Mouse (Mus musculus) urinary bladder, postnatal 4 days (tissue): ENCODE data around the gene Pmvk.
A peak's percentile ranks its signal among the peaks of the same experiment; 100 is the strongest.

Experiments
- DNase-seq, 2 experiments: peaks; one replicate each; pipeline ENCODE4 v3.0.0; 2021 to 2022; ENCODE audit warnings: low spot score in 2 of 2

Pmvk gene

DNA sequence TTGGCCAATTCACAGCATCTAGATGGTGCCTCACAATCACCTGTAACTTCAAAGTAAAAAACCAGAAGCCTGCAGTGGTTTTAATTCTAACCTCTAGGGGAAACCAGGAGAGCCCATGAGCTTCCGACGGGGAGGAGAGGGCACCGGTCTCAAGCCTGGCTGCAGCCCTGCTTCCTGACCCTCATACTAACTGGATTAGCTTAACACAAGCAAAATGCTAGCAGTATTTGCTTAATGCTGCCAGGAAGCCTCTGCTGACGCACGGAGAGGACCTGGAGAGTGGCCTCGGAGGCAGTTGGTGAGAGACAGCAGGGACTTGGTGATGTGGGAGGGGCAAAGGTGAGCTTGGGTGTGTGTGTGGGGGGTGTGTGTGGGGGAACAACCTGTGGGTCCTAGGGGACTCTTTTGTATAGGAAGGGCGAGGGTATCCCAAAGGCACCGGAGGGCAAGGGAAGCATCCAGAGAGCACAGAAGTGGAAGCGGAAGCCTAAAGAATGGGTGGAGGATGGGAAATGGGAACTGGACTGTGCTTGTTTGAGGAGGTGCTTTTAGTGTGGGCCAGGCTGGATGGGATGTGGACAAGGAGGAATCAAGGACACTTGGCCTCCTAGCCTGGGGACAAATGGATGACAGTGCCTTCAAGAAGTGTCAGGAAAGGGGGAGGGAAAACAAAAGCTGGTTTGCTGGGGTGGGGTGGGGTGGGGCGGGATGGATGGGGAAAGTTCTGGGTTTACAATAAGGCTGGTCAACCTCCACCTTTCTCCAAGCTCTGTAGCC, at the start of gene Pmvk:
Pmvk (plus strand) TSS at position 141 of the 777 bp plus-strand sequence.
- no peak for DNase-seq

DNA sequence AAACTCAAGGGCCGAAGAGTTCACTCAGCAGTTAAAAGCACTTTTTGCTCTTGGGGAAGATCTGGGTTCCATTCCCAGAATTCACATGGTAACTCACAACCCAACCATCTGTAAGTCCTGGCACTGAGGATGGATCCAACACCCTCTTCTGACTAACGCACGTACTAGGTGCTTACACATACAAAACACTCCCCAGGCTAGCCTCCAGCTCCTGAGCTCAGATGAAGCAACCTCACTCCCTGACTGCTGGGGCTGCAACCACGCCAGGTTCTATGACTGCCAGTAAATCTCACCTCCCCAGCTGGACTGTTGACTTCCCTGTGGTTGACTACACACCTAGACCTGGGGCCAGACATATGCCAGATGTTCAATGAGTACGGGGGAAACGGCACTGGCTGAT, 47.5 kb upstream of the Pmvk start:
- DNase-seq: no peak

DNA sequence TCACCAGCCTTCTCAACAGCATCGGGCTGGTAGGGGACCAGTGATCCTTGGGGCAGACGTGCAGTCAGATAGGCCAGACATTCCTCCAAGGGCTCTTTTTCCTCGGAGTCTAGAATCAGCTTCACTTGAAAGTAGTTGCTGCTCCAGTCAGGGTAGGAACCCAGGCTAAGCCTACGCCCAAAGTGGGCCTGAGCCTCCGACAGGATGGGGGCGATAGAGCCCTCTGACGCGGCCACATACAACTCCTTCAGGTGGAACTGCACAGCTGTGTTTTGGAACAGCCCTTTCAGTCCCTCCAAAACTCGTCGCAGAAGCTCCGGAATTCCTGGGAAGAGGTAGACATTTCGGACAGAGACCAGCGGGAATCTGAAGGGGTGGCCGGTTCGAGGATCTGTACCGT, 45.9 kb upstream of the Pmvk start:
- DNase-seq: no peak

DNA sequence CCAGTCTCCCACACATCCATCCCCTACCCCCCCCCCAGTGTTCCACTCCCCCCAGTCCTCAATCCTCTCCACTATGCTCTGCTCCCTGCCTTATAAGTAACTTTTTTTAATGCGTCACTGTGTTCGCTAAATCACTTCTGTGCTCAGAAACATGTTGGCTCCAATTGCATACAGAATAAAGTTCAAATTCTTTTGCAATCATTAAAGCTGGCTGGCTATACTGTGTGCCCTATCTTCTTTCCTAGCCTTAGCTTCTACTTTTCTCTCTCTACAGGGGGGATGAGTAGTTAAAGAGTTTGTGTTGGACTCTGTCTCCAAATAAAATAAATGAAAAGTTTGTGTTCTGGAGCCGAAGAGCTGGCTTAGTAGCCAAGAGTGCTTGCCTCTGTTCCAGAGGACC, 44.6 kb upstream of the Pmvk start:
- no peak for DNase-seq

DNA sequence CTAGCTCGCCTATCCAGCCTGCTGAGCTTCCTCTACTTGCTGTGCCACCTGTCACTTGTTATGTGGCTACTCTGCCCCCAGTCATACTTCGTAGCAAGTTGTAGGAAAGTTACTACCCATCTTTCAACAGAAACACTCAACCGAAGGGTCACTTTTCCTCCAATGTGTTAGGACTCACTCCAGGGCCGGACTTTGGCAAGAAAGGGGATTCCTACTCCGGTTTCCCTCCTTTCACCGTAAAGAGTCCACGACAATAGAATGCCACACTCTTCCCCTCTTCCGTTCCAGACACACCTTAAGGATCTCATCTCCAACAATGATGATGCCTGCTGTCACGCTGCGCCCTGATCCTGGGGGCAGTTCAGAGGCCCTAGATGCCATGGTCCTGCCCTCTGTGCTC, 43.5 kb upstream of the Pmvk start:
- DNase-seq: no peak

DNA sequence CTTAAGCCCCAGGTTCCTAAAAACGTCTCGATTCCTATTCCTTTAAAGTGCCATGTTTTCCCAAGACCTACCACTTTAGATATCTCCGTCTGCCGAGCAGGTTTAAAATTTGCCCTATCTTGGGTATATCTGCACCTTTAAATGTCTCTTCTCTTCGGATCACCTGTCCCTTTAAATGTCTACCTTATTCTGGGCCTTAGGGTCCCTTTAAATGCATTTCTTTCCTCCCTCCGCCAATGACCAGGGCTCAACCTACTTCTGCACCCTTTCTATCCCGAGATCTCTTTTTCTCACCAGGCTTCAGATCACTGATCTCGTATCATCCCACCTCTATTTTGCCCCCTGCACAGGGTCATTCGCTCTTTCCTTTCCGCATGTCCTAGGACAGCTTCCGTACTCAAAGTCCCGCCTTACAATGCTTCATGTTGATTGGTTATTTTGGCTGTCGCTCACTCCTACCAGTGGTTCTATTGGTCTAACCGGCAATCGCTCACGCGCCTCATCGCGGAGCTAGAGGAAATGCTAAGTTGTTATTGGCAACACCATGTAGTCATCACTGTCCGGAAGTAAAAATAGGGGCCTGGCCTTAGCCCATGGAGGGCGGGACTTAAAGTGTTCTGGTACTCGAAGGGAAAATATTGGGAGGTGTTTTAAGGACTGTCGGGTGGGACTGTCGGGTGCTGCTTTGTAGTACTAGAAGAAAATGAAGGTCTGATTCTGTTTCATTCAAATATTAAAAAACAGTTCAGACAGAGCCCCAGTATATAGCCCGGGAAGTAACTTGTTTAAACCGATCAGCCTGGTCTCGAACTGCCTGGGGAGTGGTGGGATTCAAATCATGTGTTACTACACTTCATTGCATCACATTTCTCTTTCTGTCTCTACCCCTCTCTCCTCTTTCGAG, 42.6 kb upstream of the Pmvk start, which contains the start of gene Flad1:
Flad1 (minus strand) TSS at position 381 of the 904 bp plus-strand sequence.
- peak; percentile 96 to 97 for DNase-seq

DNA sequence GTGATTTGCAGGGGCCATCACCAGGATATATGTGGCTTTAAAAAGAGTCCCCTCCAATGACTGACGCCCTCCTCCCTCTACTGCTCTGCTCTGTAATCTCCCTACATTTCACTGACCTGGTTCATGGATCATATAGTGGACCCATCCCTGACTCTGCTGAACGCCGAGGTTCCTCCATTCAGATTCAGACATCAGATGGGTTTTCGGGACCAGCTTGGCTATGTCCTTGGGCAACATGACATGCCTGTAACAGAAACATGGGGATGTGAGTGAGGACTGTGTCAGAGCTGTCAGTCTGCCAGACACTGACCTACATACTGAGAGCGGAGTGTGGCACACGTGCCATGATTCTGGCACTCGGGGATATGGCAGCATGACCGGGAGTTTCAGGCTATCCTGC, 38.2 kb upstream of the Pmvk start:
- no peak for DNase-seq

DNA sequence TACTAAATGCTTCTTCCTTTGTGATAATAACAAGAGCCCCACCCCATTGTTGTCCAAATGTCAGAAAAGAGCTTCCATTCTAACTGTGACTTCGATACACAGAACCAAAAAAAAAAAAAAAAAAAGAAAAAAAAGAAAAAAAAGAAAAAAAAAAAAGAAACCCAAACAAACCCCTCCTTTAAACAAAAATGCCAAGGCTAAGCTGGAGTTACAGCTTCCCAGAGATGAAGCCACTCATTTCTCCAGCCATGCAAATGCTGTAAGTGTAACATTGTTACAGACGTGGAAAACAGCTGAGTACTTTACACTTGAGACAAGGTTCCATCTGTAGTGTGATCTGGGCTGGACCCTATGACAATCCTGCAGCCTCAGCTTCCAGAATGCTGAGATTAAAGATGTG, 37.2 kb upstream of the Pmvk start:
- no peak for DNase-seq

DNA sequence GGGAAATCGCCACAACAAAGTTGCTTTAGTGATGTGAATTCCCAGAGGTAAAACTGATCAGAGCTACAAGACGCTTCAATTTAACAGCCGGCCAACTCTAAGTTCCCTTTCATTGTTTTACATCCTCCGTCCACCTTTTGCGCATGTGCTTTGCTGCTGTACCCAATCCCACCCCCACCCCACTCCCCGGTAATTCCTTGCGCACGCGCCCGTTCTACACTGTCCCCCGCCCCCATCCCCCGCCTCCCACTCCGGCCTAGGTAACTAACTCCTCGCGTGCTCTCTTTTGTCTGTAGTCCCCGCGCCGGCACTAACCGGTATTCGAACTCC, 36.5 kb upstream of the Pmvk start:
- no peak for DNase-seq

DNA sequence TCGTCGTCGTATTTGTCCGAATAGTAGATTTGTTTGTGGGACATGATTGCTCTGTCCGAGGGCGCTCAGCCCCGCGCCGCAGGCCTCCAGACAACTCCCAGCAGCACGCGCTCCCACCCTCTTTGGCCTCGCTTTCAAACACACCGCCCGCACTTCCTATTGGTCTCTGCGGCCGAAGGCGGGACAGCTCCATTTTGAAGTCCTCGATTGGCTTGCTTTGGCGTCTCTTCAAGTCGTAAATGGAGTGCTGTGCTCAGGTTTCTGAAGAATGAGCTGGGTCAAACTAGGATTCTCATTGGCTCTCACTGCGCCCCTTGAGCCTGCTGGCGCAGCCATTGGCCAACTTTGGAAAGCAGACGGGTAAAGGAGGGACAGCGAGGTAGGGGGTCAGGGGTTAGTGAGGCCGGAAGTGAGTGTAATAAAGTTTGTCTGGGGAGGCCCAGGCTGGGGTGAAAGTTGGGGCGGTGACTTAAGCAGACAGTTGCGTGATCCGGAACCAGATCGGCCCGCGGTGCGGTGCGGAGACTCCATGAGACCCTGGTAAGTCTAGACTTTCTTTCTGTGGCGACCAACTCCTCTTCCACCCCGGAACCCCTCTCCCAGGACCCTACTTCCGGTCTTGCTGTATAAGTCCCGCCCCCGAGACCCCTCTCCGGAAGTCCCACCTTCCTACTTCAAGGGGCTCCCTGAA, 36.0 kb upstream of the Pmvk start, which contains the start of the genes Cks1b and Shc1:
Cks1b (minus strand) TSS at position 214 of the 691 bp plus-strand sequence.
Shc1 (plus strand) TSS at position 274 of the 691 bp plus-strand sequence.
- peak; percentile 94 to 95 for DNase-seq

DNA sequence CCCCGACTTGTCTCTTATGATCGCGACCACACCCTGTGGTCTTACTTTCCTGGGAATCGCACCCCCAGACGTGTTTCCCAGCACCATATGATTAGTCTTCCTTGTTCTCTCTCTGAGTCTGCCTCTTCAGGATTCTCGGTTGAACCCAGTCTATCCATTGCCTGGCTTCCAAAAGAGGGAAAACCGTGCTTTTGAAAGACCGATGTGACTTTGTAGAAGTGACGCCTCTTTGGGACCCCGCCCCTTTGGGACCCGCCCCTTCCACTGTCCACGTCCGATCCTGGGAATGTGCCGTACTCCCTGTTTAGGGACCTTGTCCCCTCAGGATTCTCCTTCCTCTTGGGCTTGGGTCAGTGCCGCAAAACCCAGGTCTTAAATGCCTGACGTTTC, 35.5 kb upstream of the Pmvk start:
- DNase-seq: peak; percentile 73 to 88

DNA sequence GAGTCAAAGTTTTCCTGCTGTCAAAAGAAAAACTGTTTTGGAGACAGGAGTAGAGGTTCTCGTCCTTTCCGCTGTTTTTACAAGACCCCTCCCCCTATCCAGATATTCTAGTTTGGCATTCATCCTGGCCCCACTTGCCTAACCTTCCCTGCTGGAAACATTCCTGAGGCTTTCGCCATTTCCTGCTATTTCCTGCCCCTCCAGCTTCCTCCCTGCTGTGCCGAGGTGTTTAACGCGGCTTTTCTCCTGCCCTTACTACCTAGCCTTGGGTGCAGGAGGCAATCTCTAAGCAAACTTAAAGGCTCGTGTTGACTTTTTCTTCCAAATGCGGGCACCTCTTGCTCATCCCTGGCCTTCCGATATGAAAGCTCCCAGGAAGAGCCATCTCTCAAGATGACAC, 34.8 kb upstream of the Pmvk start:
- DNase-seq: peak in 1 of 2 experiments; percentile 51

DNA sequence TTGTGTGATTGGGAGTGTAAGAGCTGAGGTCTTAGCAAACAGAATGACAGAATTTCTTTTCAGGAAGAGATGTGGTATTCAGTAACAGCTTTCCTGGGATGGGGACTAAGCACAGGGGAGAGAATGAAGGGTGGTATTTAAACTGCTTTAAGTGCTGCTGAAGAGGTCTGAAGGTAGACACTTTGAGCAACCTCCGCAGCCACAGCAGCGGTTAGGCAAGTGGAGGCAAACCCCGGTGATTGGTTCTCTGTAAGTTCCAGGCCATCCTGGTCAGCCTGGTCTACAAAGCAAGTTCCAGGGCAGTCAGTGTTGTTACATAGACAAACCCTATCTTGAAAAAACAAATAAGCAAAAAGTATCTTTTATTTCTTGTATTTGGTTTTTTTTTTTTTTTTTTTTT, 34.4 kb upstream of the Pmvk start:
- no peak for DNase-seq

DNA sequence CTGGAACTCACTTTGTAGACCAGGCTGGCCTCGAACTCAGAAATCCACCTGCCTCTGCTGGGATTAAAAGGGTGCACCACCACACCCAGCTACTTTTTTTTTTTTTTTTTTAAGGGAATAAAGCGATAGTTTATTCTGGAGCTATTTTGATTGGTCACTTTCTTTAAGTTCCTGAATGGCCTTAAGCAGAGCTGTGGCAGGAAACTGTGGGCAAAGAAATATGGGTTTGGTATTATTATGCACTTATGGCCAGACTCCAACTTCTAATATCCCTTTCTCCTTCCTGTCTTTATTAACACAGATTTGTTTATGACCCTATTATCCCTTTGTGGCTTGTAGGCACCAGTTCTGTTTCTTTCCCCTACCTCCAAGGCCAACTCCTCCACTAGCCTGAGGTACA, 33.9 kb upstream of the Pmvk start:
- DNase-seq: no peak

DNA sequence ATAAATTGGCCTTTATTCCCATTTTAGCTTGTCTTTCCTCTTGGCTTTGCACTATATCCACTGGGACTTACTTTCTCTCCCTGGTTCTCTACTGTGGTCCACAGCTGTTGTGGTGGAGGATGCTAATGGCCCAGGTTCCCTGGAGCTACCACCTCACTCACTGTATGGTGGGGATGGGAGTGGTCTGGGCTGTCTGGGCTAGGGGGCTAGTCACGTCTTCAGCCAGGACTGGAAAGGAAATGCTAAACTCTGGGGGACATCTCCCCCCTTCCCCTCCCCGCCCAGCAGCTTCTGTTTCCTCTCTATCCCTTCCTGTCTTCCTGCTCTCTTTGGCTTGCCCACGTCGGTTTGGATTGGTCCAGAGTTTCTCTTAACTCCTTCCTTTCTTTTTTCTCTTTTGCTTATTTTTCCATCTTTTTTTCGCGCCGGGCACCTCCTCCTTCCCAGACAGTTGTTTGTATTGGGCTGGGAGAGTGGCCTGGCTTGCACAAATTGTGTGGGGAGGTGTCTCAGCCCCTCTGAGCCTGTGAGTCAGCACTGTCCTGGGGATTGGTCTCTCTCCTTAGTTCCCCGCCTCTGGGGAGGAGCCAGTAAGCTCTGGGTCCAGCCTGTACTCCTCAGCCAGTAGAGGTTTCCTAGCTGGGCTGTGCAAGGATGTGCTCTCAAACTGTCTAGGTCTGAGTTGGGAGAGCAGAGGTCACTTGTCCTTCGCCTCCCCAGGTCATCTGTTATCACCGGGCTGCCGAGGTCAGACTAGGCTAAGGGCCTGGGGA, 33.2 kb upstream of the Pmvk start:
- peak; percentile 84 to 87 for DNase-seq

DNA sequence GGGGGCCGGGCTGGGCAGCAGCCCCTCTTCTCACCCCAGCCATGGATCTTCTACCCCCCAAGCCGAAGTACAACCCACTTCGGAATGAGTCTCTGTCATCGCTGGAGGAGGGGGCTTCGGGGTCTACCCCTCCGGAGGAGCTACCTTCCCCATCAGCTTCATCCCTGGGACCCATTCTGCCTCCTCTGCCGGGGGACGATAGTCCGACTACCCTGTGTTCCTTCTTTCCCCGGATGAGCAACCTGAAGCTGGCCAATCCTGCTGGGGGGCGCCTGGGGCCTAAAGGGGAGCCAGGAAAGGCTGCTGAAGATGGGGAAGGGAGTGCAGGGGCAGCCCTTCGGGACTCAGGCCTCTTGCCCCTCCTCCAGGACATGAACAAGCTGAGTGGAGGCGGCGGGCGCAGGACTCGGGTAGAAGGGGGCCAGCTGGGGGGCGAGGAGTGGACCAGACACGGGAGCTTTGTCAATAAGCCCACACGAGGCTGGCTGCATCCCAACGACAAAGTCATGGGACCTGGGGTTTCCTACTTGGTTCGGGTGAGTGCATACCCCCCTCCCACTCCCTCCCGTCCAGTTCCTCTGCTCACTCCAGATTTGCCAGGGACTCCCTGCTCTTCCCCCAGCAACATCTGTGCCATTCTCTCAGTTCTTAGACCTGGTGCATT, 32.4 kb upstream of the Pmvk start:
- DNase-seq: peak in 1 of 2 experiments; percentile 33

DNA sequence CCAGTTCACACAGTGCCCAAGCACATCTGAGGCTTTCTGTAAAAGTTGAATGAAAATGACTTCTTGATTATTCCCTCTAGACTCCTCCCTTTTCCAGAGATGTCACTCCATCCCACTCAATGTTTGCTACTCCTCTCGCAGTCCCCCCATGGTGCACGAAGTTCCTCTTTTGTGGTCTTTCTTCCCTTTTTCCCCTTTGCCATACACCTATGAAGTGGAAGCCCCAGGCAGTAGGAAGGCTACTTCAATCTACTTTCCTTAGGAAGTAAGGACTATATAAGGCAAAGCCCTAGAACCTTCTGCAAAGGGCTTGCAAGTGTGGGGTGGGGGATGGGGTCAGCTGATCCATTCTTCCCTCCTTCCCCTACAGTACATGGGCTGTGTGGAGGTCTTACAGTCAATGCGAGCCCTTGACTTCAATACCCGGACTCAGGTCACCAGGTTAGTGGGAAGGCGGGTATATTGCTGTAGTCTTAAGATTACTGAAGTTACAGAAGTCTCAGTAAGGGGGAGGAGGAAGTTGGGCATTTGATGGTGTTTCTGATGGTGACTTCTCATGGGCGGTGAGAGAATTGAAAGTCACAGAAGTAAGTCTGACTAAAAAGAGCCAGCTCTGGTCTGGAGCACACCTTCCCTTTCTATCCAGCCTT, 31.7 kb upstream of the Pmvk start:
- no peak for DNase-seq

DNA sequence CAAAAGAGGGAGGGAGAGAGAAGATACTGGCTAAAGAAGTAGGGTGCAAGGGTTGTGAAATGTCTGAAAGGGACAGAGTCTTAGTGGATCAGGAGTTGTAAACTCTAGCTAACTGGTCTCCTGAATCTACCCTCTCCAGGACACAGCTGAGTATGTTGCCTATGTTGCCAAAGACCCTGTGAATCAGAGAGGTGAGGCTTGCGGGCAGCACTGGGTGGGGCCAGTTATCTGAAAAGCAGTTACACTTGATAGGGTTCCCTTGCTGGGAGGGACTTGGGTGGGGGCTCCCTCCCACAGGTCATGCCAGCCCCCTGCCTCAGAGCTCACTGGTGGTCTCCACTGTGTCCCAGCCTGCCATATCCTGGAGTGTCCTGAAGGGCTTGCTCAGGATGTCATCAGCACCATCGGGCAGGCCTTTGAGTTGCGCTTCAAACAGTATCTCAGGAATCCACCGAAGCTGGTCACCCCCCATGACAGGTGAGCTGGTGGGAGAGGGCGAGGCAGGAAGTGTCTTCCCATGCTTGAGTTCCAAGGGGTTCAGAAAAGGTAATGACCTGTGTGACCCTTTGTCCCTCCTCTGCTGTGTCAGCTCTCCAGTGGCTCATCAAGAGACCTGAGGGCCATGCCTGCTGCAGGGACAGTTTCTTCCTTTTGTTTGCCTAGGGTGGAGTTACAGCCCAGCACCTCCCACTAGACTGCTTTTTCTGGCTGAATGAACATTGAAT, 29.8 kb upstream of the Pmvk start:
- no peak for DNase-seq

DNA sequence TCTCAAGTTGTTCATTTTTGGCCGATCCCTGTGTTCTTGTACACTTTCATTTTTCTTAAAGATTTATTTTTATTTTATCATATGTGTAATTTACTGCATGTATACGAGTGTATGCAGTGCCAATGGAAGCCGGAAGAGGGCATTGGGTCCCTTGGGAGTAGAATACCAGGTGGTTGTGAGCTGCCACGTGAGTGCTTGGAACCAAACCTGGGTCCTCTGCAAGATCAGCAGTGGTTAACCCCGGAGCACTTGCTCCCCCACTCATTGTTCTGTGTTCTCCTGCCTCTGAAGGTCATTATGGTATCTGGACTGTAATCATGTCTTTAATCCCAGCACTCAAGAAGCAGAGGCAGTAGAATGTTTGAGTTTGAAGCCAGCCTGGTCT, 29.2 kb upstream of the Pmvk start:
- no peak for DNase-seq

DNA sequence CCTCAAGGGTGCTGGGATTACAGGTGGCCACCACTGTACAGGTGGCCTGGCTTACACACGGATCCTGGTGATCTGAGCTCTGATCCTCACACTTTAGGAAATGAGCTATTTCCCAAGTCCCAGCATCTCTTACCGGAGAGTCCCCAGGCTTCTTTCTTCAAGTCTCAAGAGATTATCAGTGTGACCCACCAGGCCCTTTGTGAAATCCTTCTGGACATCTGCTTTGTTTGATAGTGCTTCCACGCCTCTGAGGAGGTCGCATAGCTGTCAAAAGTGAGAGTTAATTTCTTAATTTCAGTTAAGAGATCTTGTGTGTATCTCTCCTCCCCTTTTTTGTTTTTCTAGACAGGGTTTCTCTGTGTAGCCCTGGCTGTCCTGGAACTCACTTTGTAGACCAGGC, 28.5 kb upstream of the Pmvk start:
- DNase-seq: no peak
